Mouse (Mus musculus) liver, embryonic 15.5 days (tissue): ENCODE measurements around the gene Nhs. TPM values are rescaled to one million over a fixed set of nuclear protein-coding genes. Genes with fewer than 3 reads are reported as not detected.

Experiments
- ATAC-seq: fragments of 200-750 bp; cut with Nextera tagmentation; 2 replicates; pipeline ENCODE4 v1.8.0; 2017; ENCODE audit warnings: moderate number of reproducible peaks, mild to moderate bottlenecking, moderate library complexity; ENCODE audit not compliant: insufficient read depth
- H3K27ac ChIP-seq: fragments of 300-500 bp; sonication (generic); replicated peaks from 2 replicates; pipeline ENCODE4 v1.5.1; 2015; ENCODE audit warnings: mild to moderate bottlenecking, inconsistent platforms
- H3K27me3 ChIP-seq: fragments of 300-500 bp; sonication (generic); 2 replicates; pipeline ENCODE4 v1.6.1; 2015; ENCODE audit warnings: mild to moderate bottlenecking, inconsistent platforms
- H3K36me3 ChIP-seq: fragments of 300-500 bp; sonication (generic); replicated peaks from 2 replicates; pipeline ENCODE4 v1.6.1; 2015; ENCODE audit warnings: moderate library complexity, mild to moderate bottlenecking, inconsistent platforms
- H3K4me1 ChIP-seq: fragments of 300-500 bp; sonication (generic); replicated peaks from 2 replicates; pipeline ENCODE4 v1.6.1; 2015; ENCODE audit warnings: inconsistent platforms
- H3K4me2 ChIP-seq: fragments of 300-500 bp; sonication (generic); 2 replicates; pipeline ENCODE4 v1.6.1; 2015; ENCODE audit warnings: moderate library complexity, mild to moderate bottlenecking, inconsistent platforms
- H3K4me3 ChIP-seq: fragments of 300-500 bp; sonication (generic); replicated peaks from 2 replicates; pipeline ENCODE4 v1.5.1; 2015; ENCODE audit warnings: mild to moderate bottlenecking, inconsistent platforms
- H3K9ac ChIP-seq: fragments of 300-500 bp; sonication (generic); 2 replicates; pipeline ENCODE4 v1.6.1; 2015; ENCODE audit warnings: moderate library complexity, mild to moderate bottlenecking, inconsistent platforms
- H3K9me3 ChIP-seq: fragments of 300-500 bp; sonication (generic); replicated peaks from 2 replicates; pipeline ENCODE4 v1.6.1; 2016; ENCODE audit warnings: inconsistent platforms
- WGBS: fragments of 180-500 bp; shearing (Covaris S2); methylation state at CpG from one replicate; pipeline ENCODE4 v1.1.7; 2015; ENCODE audit warnings: mixed read lengths; ENCODE audit not compliant: insufficient replicate concordance; 5-methylcytosine and 5-hydroxymethylcytosine counted together
- polyA plus RNA-seq: library from polyadenylated mRNA; unstranded; fragments of >200 nt; fragmentation: Nextera tagmentation; extraction: Ambion mirVana; gene quantifications from 2 replicates; pipeline ENCODE4 v1.2.1, GENCODE M21; 2015

The Nhs gene
- polyA plus RNA-seq, 1 experiment from 2014 or later = 0.05 TPM

DNA sequence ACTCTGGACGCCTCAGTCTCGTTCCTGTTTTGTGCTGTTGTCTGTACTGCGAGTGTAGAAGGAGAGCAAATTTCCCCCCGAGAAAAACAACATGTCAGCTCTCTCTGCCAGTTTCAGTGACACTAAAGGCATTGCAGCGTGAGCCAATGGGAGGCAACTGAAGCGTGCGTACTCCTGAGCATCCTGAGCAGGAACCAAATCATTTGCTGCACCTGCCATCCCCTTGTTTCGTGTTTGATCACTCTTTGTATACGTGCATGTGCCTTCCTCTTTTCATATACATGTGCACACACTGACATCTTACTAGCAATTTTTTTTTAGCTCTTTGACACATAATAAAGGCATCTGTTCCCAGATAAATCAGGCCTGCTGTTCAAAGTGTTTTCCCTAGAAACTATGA lies 142.1 kb downstream of the Nhs start:
- WGBS = 51% methylated on average over 9 of the region's 9 CpGs
- H3K9me3 ChIP-seq = no peaks in the 10 kb centered on the region
- no peaks in the 10 kb centered on the region for H3K4me1 ChIP-seq
- H3K27me3 ChIP-seq = peaks cover 14% of the 10 kb centered on the region; the same call in 1 of the 2 replicates
- no peaks in the 10 kb centered on the region for H3K36me3 ChIP-seq
- no peak for ATAC-seq
- no peak overlapping the region for H3K9ac ChIP-seq
- H3K27ac ChIP-seq = no peak overlapping the region
- H3K4me2 ChIP-seq = no peak overlapping the region
- H3K4me3 ChIP-seq = no peak overlapping the region

DNA sequence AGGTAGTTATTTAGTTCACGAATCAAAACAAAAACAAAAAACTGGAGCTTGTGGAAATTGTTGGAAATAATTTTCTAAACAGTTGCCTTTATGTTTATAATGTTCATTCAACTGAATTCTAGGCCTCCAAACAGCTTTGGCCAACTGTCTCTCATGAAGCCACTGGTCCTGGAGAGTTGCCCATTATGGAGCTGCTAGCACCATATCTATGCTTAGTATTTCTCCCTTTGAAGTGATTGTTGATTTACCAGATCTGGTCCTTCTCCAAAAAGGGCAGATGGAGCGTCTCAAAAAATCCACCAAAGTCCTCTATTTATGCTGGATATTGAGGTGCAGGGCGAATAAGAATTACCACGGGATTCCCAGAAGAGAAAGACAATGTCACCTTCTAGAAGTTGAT lies 147.0 kb downstream of the Nhs start:
- Histone ChIP-seq H3K36me3 (no peaks in the 10 kb centered on the region), H3K4me2 (no peak overlapping the region), H3K9ac (no peak overlapping the region), H3K4me1 (no peaks in the 10 kb centered on the region), H3K27ac (no peak overlapping the region), H3K9me3 (no peaks in the 10 kb centered on the region), H3K27me3 (peaks cover 3% of the 10 kb centered on the region; the same call in 1 of the 2 replicates), H3K4me3 (no peak overlapping the region)
- WGBS = 61% methylated on average over 4 of the region's 4 CpGs
- ATAC-seq = no peak

DNA sequence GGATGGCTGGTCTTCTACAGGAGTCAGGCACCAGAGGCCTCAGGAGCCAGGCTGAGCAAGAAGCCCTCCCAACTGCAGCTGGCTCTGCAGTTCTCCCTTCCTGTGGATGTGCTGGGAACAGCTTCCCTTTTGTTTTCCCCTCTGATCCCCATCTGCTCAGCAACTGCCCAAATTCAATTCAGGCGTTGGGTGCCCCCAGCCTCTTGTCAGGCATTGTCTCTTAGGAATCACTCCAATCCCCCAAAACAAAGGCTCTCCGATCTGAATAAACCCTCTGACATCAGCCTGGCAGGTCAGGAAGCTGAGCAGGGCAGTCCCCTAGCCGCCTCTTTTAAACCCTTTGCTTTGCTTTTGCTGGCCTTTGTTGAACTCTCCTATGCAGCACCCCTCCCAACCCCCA lies 149.7 kb downstream of the Nhs start:
- no peak overlapping the region for H3K4me2 ChIP-seq
- no peak overlapping the region for H3K4me3 ChIP-seq
- no peaks in the 10 kb centered on the region for H3K9me3 ChIP-seq
- H3K4me1 ChIP-seq = no peaks in the 10 kb centered on the region
- ATAC-seq = no peak
- no peak overlapping the region for H3K9ac ChIP-seq
- peaks cover 7% of the 10 kb centered on the region; the same call in 1 of the 2 replicates for H3K27me3 ChIP-seq
- WGBS = 36% methylated on average over 3 of the region's 3 CpGs
- H3K27ac ChIP-seq = no peak overlapping the region
- no peaks in the 10 kb centered on the region for H3K36me3 ChIP-seq

DNA sequence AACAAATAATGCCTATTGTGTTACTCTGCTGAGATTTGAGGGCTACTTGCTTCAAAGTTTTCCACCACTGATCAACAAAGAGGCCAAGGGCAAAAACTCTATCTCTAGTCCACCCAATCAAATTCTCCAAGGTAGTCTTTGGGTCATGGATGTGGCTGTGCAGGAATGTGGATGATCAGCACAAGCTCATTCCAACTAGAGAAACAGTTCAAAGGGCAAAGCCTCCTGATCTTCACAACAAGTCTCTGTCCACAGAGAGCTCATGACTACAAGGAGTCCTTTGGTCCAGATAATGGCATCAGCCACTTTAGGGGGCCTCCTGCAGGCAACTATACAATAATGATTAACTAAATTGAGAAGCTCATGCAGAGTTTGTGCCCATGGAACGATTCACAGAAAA lies 155.7 kb downstream of the Nhs start:
- Histone ChIP-seq H3K9me3 (no peaks in the 10 kb centered on the region), H3K4me1 (no peaks in the 10 kb centered on the region), H3K36me3 (no peaks in the 10 kb centered on the region), H3K4me3 (no peak overlapping the region), H3K4me2 (no peak overlapping the region), H3K27me3 (peaks cover 7% of the 10 kb centered on the region; the same call in 1 of the 2 replicates), H3K27ac (no peak overlapping the region), H3K9ac (no peak overlapping the region)
- WGBS = 53% methylated on average over 1 of the region's 1 CpGs
- ATAC-seq = no peak

DNA sequence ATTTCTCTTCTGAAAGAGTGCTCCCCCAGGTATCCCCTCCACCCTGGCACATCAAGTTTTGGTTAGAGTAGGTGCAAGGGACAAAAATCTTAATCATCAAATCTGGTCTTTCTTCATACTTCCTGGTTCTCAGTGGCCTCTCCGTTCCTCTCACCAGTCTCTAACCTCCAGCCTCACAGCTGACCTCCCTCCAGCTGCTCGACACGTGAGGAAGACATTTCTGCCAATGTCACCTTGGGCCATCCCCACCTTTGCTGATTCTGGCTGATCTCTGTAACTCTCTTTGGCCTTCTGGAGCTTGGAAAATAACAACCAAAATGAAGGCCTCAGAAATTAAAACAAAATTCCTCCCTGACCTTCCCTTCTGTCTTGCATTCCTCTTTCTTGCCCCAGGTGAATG lies 160.7 kb downstream of the Nhs start:
- Histone ChIP-seq H3K9ac (no peak overlapping the region), H3K9me3 (no peaks in the 10 kb centered on the region), H3K36me3 (no peaks in the 10 kb centered on the region), H3K4me1 (no peaks in the 10 kb centered on the region), H3K4me2 (no peak overlapping the region), H3K27me3 (no peaks in the 10 kb centered on the region), H3K27ac (no peak overlapping the region), H3K4me3 (no peak overlapping the region)
- 45% methylated on average over 3 of the region's 3 CpGs for whole genome bisulfite sequencing
- ATAC-seq = no peak

DNA sequence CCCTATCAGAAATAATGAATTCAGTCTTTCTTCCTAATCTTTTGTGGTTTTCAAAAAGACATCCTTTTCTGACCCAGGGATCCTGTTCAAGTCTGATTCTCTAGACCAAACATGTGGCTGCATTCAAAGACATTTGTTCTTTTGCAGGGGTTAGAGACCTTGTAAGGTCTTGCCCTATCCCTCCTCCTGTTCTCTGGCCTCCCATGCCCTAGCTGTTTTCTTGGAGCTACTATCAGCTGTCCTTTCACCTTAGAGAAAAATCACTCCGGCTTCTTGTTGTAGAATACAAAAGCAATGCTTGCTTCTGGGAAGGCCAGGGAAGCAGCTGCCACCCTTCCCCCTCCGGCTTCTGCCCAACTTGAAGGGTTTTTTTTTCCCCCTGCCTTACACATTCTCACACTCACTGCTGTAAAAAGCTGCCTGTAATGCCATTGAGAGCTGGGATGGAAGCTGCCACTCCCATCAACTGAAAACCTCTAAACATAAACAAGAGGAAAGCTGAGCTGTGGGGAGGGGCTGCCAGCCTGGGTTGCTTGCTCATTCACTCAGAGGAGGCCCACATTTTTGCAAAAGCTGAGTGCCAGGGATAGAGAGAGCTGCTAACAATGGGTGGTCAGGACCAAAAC lies 162.2 kb downstream of the Nhs start:
- WGBS = 64% methylated on average over 2 of the region's 2 CpGs
- H3K4me1 ChIP-seq = no peaks in the 10 kb centered on the region
- H3K9me3 ChIP-seq = no peaks in the 10 kb centered on the region
- H3K27me3 ChIP-seq = no peaks in the 10 kb centered on the region
- no peak overlapping the region for H3K9ac ChIP-seq
- no peaks in the 10 kb centered on the region for H3K36me3 ChIP-seq
- H3K4me3 ChIP-seq = no peak overlapping the region
- no peak overlapping the region for H3K4me2 ChIP-seq
- H3K27ac ChIP-seq = no peak overlapping the region
- no peak for ATAC-seq

DNA sequence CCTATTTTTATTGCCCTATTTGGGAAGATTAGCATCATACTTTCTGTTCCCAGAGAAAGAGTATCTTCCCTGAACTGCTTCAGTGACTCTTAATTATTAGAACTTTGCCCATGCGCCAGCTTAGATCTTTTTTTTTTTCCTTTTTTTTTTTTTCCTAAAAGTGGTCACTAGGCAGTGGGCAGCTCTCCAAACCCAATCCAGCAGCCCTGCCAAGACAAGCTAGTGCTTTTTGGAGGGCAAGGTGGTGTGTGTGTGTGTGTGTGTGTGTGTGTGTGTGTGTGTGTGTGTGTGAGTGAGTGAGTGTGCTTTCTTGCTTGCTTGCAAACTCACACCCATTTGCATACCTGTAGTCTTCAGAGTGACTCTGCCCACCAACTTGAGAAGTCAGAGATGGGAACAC lies 169.4 kb downstream of the Nhs start:
- 88% methylated on average over 1 of the region's 1 CpGs for WGBS
- H3K9me3 ChIP-seq = no peaks in the 10 kb centered on the region
- no peaks in the 10 kb centered on the region for H3K4me1 ChIP-seq
- no peak overlapping the region for H3K27ac ChIP-seq
- no peak for ATAC-seq
- H3K36me3 ChIP-seq = no peaks in the 10 kb centered on the region
- no peak overlapping the region for H3K4me3 ChIP-seq
- H3K9ac ChIP-seq = no peak overlapping the region
- no peak overlapping the region for H3K4me2 ChIP-seq
- H3K27me3 ChIP-seq = peaks cover 12% of the 10 kb centered on the region

DNA sequence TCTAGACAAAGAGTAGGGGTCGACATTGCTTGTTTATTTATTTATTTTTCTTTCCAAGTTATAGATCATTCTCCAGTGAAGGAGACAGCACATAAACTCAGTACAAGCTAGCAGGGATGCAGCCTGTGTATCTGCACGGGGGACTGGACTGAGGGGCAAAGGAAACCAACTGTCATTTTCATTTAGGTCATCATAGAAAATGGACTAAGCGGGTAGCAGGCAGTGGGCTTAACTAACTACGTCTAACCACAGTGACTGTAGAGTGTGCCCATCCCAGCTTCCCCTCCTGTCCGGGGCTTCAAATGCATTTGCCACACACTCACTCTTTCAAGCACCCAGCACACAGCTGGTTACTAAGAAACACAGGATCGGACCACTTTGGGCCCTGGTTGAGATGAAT lies 174.6 kb downstream of the Nhs start:
- Histone ChIP-seq H3K4me3 (no peak overlapping the region), H3K9me3 (no peaks in the 10 kb centered on the region), H3K4me1 (no peaks in the 10 kb centered on the region), H3K4me2 (no peak overlapping the region), H3K27me3 (peaks cover 12% of the 10 kb centered on the region), H3K9ac (no peak overlapping the region), H3K27ac (no peak overlapping the region), H3K36me3 (no peaks in the 10 kb centered on the region)
- 40% methylated on average over 6 of the region's 6 CpGs for WGBS
- no peak for ATAC-seq

DNA sequence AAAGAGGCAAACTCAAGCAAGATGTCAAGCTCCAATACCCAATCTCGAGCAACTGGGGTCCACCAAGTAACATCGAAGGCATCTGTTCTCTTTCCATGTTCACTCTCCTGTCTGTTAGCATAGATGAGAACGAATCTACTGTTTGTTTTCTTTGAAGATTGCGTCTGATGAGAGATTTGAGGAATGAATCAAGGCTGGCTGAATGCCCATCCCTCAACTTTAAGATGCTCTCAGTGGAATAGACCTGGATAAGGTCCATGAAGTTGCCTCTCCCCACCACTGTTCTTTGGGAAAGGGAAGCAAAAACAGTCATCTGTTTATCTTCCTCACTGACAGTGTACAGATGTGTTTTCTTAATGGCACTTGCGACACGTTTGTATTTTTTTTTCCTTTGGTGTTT lies 178.1 kb downstream of the Nhs start:
- 54% methylated on average over 6 of the region's 6 CpGs for WGBS

DNA sequence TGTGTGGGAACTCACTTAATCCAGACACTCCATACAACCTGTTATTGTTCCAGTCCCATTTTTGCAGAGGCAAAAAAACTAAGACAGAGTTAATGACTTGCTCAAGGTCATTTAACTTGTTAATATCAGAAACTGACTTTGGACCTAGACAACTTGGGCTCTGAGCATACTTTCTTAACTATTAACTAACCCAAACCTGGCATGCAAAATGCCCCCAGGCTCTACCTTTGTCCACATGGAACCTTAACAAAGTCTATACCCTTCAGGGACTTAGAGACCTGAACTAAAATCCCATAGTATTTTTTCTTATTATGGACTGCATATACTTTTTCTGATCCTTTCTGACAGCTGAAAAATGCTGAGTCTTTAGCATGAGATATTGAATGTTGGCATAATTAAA lies 179.6 kb downstream of the Nhs start:
- Histone ChIP-seq H3K4me2 (no peak overlapping the region), H3K9me3 (no peaks in the 10 kb centered on the region), H3K9ac (no peak overlapping the region), H3K4me1 (no peaks in the 10 kb centered on the region), H3K27me3 (no peaks in the 10 kb centered on the region), H3K36me3 (no peaks in the 10 kb centered on the region), H3K4me3 (no peak overlapping the region), H3K27ac (no peak overlapping the region)
- no peak for ATAC-seq

More for the DNA sequence above, 178.1 kb downstream of the Nhs start:
- H3K9me3 ChIP-seq = no peaks in the 10 kb centered on the region
- peaks cover 6% of the 10 kb centered on the region for H3K27me3 ChIP-seq
- no peaks in the 10 kb centered on the region for H3K4me1 ChIP-seq
- H3K4me3 ChIP-seq = no peak overlapping the region
- no peaks in the 10 kb centered on the region for H3K36me3 ChIP-seq
- no peak overlapping the region for H3K4me2 ChIP-seq
- no peak overlapping the region for H3K9ac ChIP-seq
- no peak overlapping the region for H3K27ac ChIP-seq
- no peak for ATAC-seq

DNA sequence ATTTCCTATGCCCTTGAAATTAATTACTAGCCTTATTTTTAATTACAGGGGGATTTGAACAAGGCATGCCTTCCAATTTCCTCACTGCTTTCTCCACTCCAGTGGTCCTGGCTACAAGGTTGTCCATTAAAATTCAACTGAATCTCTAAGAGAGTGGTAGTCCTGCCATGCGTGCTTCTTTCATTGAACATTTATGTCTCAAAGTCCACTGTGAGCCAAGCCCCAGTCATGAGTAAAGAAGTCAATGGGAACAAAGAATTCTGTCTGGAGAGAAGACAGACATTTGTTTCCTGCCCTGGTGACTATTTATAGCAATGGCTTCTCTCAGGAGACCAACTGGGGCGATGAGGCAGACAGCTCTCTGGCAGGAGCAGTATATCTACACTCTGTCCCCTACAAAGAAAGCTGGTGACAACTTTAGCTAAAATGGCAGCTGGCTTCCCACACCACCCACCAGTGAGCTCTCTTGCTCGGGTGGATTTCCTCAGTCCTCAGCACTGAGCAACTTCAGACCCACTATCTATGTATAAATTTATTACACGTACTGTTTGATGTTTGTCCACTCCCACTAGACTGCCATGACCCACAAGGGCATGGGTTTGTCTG lies 182.2 kb downstream of the Nhs start:
- no peaks in the 10 kb centered on the region for H3K9me3 ChIP-seq
- 45% methylated on average over 4 of the region's 4 CpGs for WGBS
- H3K27ac ChIP-seq = no peak overlapping the region
- H3K4me2 ChIP-seq = no peak overlapping the region
- H3K4me1 ChIP-seq = no peaks in the 10 kb centered on the region; the same call in 1 of the 2 replicates
- H3K36me3 ChIP-seq = no peaks in the 10 kb centered on the region
- H3K27me3 ChIP-seq = peaks cover 4% of the 10 kb centered on the region; the same call in 1 of the 2 replicates
- no peak for ATAC-seq
- H3K4me3 ChIP-seq = no peak overlapping the region
- H3K9ac ChIP-seq = no peak overlapping the region

DNA sequence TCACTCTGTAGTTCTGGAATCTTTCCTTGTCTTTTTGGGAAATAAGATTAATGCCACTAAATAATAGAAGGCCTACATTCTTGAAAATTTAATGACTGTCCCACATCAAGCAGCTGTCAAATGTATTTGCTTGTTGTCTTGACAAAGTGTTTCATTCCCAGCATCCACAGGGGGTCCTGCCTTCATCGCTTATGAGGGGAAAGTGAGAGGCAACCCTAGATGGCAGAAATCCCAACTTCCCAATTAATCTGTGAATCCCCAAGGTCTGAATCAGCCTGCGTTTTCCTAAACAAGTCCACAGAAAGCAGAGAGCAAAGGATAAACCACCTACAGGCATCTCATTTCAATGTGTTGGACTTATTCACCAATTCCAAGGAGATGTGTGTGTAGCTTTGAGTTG lies 183.2 kb downstream of the Nhs start:
- no peaks in the 10 kb centered on the region; the same call in 1 of the 2 replicates for H3K4me1 ChIP-seq
- H3K4me2 ChIP-seq = no peak overlapping the region
- no peak overlapping the region for H3K9ac ChIP-seq
- no peak for ATAC-seq
- H3K27me3 ChIP-seq = peaks cover 4% of the 10 kb centered on the region; the same call in 1 of the 2 replicates
- H3K4me3 ChIP-seq = no peak overlapping the region
- H3K36me3 ChIP-seq = no peaks in the 10 kb centered on the region
- 62% methylated on average over 2 of the region's 2 CpGs for WGBS
- no peaks in the 10 kb centered on the region for H3K9me3 ChIP-seq
- no peak overlapping the region for H3K27ac ChIP-seq
